Mouse (Mus musculus) CH12.LX (cell line): ENCODE data around the gene Mustn1. TPM values are rescaled to one million over a fixed set of nuclear protein-coding genes. Genes with fewer than 3 reads are reported as not detected.

Experiments
- DNase-seq: peaks from one replicate; pipeline ENCODE4 v3.0.0-alpha.2; 2013; ENCODE audit errors: extremely low read depth
- H3K27ac ChIP-seq: 2 replicates; pipeline ENCODE4 v1.5.1; 2012; ENCODE audit warnings: low read depth, mild to moderate bottlenecking, control low read depth, moderate library complexity; ENCODE audit not compliant: insufficient read depth
- H3K27me3 ChIP-seq: replicated peaks from 2 replicates; pipeline ENCODE3; 2012; ENCODE audit warnings: inconsistent platforms
- H3K36me3 ChIP-seq, 2 experiments: replicated peaks in 1 of 2; 2 replicates each; pipeline versions ENCODE3 to v1.6.1; 2012; ENCODE audit warnings: inconsistent platforms in 1 of 2, low read length in 1 of 2, mild to moderate bottlenecking in 1 of 2, mixed read lengths in 1 of 2, moderate library complexity in 1 of 2; ENCODE audit not compliant: control insufficient read depth in 1 of 2, insufficient read depth in 1 of 2
- H3K4me1 ChIP-seq, 2 experiments: 2 replicates each; pipeline ENCODE4 v1.6.1; 2012; ENCODE audit warnings: inconsistent platforms in 1 of 2, moderate library complexity in 1 of 2; ENCODE audit not compliant: insufficient read depth in 2 of 2, control insufficient read depth in 1 of 2
- H3K4me2 ChIP-seq: 2 replicates; pipeline ENCODE4 v1.6.1; 2012; ENCODE audit warnings: low read depth, mild to moderate bottlenecking, control low read depth; ENCODE audit not compliant: poor library complexity, insufficient read depth, severe bottlenecking
- H3K4me3 ChIP-seq, 3 experiments: fragments of 150-350 bp in 1 of 3; sonication (generic) in 1 of 3; replicated peaks in 1 of 3; 2 replicates each; pipeline versions ENCODE3 to v1.5.1; 2011 to 2012; ENCODE audit warnings: low read depth in 2 of 3, low read length in 2 of 3, mild to moderate bottlenecking in 2 of 3, moderate library complexity in 2 of 3, control low read depth in 1 of 3, improper control_type of control experiment in 1 of 3, inconsistent platforms in 1 of 3, mixed read lengths in 1 of 3; ENCODE audit not compliant: poor library complexity in 1 of 3
- H3K79me2 ChIP-seq: replicated peaks from 2 replicates; pipeline ENCODE4 v1.6.1; 2012; ENCODE audit warnings: mild to moderate bottlenecking, moderate library complexity; ENCODE audit not compliant: control insufficient read depth, poor library complexity, insufficient read depth, severe bottlenecking; ENCODE audit errors: extremely low read depth
- H3K9ac ChIP-seq: 2 replicates; pipeline ENCODE4 v1.6.1; 2012; ENCODE audit warnings: low read depth, mild to moderate bottlenecking, control low read depth, moderate library complexity; ENCODE audit not compliant: insufficient read depth
- H3K9me3 ChIP-seq: replicated peaks from 2 replicates; pipeline ENCODE3; 2012; ENCODE audit warnings: low read length, inconsistent platforms, mixed read lengths
- BHLHE40 ChIP-seq: IDR thresholded peaks from 2 replicates; pipeline ENCODE4 v1.6.1; 2011; ENCODE audit warnings: mild to moderate bottlenecking, low read depth, low read length, improper control_type of control experiment
- CHD1 ChIP-seq: IDR thresholded peaks from 2 replicates; pipeline ENCODE4 v1.6.1; 2012; ENCODE audit warnings: low read depth, low read length, improper control_type of control experiment, inconsistent platforms
- CHD2 ChIP-seq: IDR thresholded peaks from 2 replicates; pipeline ENCODE4 v1.6.1; 2011; ENCODE audit warnings: low read length, improper control_type of control experiment
- E2F4 ChIP-seq: IDR thresholded peaks from 2 replicates; pipeline ENCODE4 v1.6.1; 2011; ENCODE audit warnings: low read depth, low read length, improper control_type of control experiment; ENCODE audit not compliant: insufficient replicate concordance
- ELF1 ChIP-seq: IDR thresholded peaks from 2 replicates; pipeline ENCODE4 v1.6.1; 2014; ENCODE audit warnings: low read depth, mild to moderate bottlenecking, inconsistent platforms, low read length, improper control_type of control experiment
- EP300 ChIP-seq: IDR thresholded peaks from 2 replicates; pipeline ENCODE4 v1.6.1; 2011; ENCODE audit warnings: low read length, improper control_type of control experiment
- ETS1 ChIP-seq: conservative IDR thresholded peaks from 2 replicates; pipeline ENCODE4 v1.6.1; 2012; ENCODE audit warnings: low read depth, mild to moderate bottlenecking, inconsistent platforms, low read length, improper control_type of control experiment, moderate library complexity
- GABPA ChIP-seq: IDR thresholded peaks from 2 replicates; pipeline ENCODE4 v1.6.1; 2012; ENCODE audit warnings: low read depth, low read length, improper control_type of control experiment, inconsistent platforms; ENCODE audit not compliant: insufficient replicate concordance
- HCFC1 ChIP-seq: IDR thresholded peaks from 2 replicates; pipeline ENCODE4 v1.6.1; 2012; ENCODE audit warnings: low read depth, mild to moderate bottlenecking, inconsistent platforms, low read length, improper control_type of control experiment
- IRF4 ChIP-seq: IDR thresholded peaks from 2 replicates; pipeline ENCODE4 v1.6.1; 2014; ENCODE audit warnings: low read depth, mild to moderate bottlenecking, inconsistent platforms, low read length, improper control_type of control experiment
- JUN ChIP-seq: IDR thresholded peaks from 2 replicates; pipeline ENCODE4 v1.6.1; 2011; ENCODE audit warnings: low read depth, mild to moderate bottlenecking, low read length, improper control_type of control experiment, moderate library complexity; ENCODE audit not compliant: insufficient read depth
- JUND ChIP-seq: conservative IDR thresholded peaks from 2 replicates; pipeline ENCODE4 v1.6.1; 2011; ENCODE audit warnings: low read depth, low read length, improper control_type of control experiment
- MAFK ChIP-seq: IDR thresholded peaks from 2 replicates; pipeline ENCODE4 v1.6.1; 2011; ENCODE audit warnings: low read length, improper control_type of control experiment; ENCODE audit not compliant: insufficient replicate concordance
- MAX ChIP-seq: IDR thresholded peaks from 2 replicates; pipeline ENCODE4 v1.6.1; 2011; ENCODE audit warnings: low read length, improper control_type of control experiment
- MAZ ChIP-seq: IDR thresholded peaks from 2 replicates; pipeline ENCODE4 v1.6.1; 2012; ENCODE audit warnings: low read depth, mild to moderate bottlenecking, inconsistent platforms, low read length, improper control_type of control experiment, moderate library complexity
- MEF2A ChIP-seq: IDR thresholded peaks from 2 replicates; pipeline ENCODE4 v1.6.1; 2014; ENCODE audit warnings: low read depth, mild to moderate bottlenecking, inconsistent platforms, low read length, improper control_type of control experiment, borderline replicate concordance
- MXI1 ChIP-seq: IDR thresholded peaks from 2 replicates; pipeline ENCODE4 v1.6.1; 2011; ENCODE audit warnings: mild to moderate bottlenecking, low read depth, low read length, improper control_type of control experiment
- NELFE ChIP-seq: IDR thresholded peaks from 2 replicates; pipeline ENCODE4 v1.6.1; 2011; ENCODE audit warnings: low read depth, low read length, improper control_type of control experiment
- PAX5 ChIP-seq: IDR thresholded peaks from 2 replicates; pipeline ENCODE4 v1.6.1; 2012; ENCODE audit warnings: low read length, inconsistent platforms, mixed read lengths
- POLR2A ChIP-seq: IDR thresholded peaks from 2 replicates; pipeline ENCODE4 v1.6.1; 2011; ENCODE audit warnings: low read depth, mild to moderate bottlenecking, improper control_type of control experiment, low read length
- POLR2AphosphoS2 ChIP-seq: IDR thresholded peaks from 2 replicates; pipeline ENCODE4 v1.6.1; 2011; ENCODE audit warnings: low read depth, low read length, improper control_type of control experiment
- SIN3A ChIP-seq: IDR thresholded peaks from 2 replicates; pipeline ENCODE4 v1.6.1; 2012; ENCODE audit warnings: low read length, improper control_type of control experiment, inconsistent platforms
- SMC3 ChIP-seq: IDR thresholded peaks from 2 replicates; pipeline ENCODE4 v1.6.1; 2011; ENCODE audit warnings: low read depth, low read length, improper control_type of control experiment
- TBP ChIP-seq: conservative IDR thresholded peaks from 2 replicates; pipeline ENCODE4 v1.6.1; 2011; ENCODE audit warnings: low read depth, low read length, improper control_type of control experiment
- TCF12 ChIP-seq: IDR thresholded peaks from 2 replicates; pipeline ENCODE4 v1.6.1; 2014; ENCODE audit warnings: low read depth, mild to moderate bottlenecking, inconsistent platforms, low read length, improper control_type of control experiment
- USF1 ChIP-seq: IDR thresholded peaks from 2 replicates; pipeline ENCODE4 v1.6.1; 2014; ENCODE audit warnings: low read depth, mild to moderate bottlenecking, inconsistent platforms, low read length, improper control_type of control experiment
- ZC3H11A ChIP-seq: IDR thresholded peaks from 2 replicates; pipeline ENCODE4 v1.6.1; 2012; ENCODE audit warnings: low read depth, mild to moderate bottlenecking, inconsistent platforms, low read length, improper control_type of control experiment
- ZKSCAN1 ChIP-seq: IDR thresholded peaks from 2 replicates; pipeline ENCODE4 v1.6.1; 2012; ENCODE audit warnings: low read depth, inconsistent platforms, low read length, improper control_type of control experiment, borderline replicate concordance
- dilution Hi-C: fragments of 300-500 bp; cut with MboI; formaldehyde crosslinking; loops from 2 replicates; pipeline ENCODE4 v1.14.3; 2020; ENCODE audit warnings: low sequenced_read_pairs; ENCODE audit not compliant: extremely low pct_unique_long_range_greater_than_20kb, extremely low pct_ligation_motif_present
- in situ Hi-C: fragments of 300-500 bp; cut with MboI; formaldehyde crosslinking; loops from 3 replicates; pipeline ENCODE4 v1.14.3; 2019; ENCODE audit warnings: low sequenced_read_pairs, low pct_ligation_motif_present, low pct_unique_long_range_greater_than_20kb, mixed read lengths
- polyA plus RNA-seq: library from polyadenylated mRNA; unstranded; fragments of >175 nt; gene quantifications from 2 replicates; pipeline ENCODE4 v1.2.1, GENCODE M21; 2012; ENCODE audit warnings: low read depth; ENCODE audit not compliant: insufficient read length
- total RNA-seq, 2 experiments: library from RNA; depleted of rRNA; stranded (reverse); fragments of 300-350 nt in 1 of 2; fragments of >200 nt in 1 of 2; gene quantifications; 2 replicates each; pipeline ENCODE4 v1.2.3; 2012 to 2014

Gene Mustn1
- total and polyA plus RNA-seq, 3 experiments, result 0.19 to 0.44 (median 0.30) TPM

- Histone ChIP-seq H3K4me2 (no peak overlapping the region), H3K36me3 (peaks cover 0 to 53% of the 10 kb centered on the region in 2 experiments), H3K4me1 (no peaks in the 10 kb centered on the region), H3K27me3 (no peaks in the 10 kb centered on the region), H3K9ac (no peak overlapping the region), H3K4me3 (no peak overlapping the region), H3K79me2 (no peaks in the 10 kb centered on the region), H3K27ac (no peak overlapping the region), H3K9me3 (no peaks in the 10 kb centered on the region)
- DNase-seq, result no peak
- dilution Hi-C loops, result no loop called here
- TF ChIP-seq GABPA (no peak), ELF1 (no peak), MAX (no peak), ZC3H11A (no peak), CHD2 (no peak), POLR2A (no peak), ZKSCAN1 (no peak), POLR2AphosphoS2 (no peak), ETS1 (no peak), MAFK (no peak), HCFC1 (no peak), E2F4 (no peak), SMC3 (no peak), SIN3A (no peak), TCF12 (no peak), MAZ (no peak)
- in situ Hi-C loops, result loop anchor here (10.0 kb wide), 1 partner anchor 268 kb away; no protein-coding TSS in a partner anchor
Measured at GRCm38 (mm10) chr14:30852325-30852724, 26.7 kb upstream of the Mustn1 start.

GRCm38 (mm10) chr14:30855316-30855715, 23.7 kb upstream of the Mustn1 start:
- no peak overlapping the region for H3K4me2 ChIP-seq
- H3K27ac ChIP-seq, result no peak overlapping the region
- peaks cover 0 to 9% of the 10 kb centered on the region in 2 experiments; a peak in 1 of 4 replicates for H3K4me1 ChIP-seq
- H3K9ac ChIP-seq, result no peak overlapping the region
- H3K79me2 ChIP-seq, result no peaks in the 10 kb centered on the region
- H3K9me3 ChIP-seq, result no peaks in the 10 kb centered on the region
- TF ChIP-seq SMC3, result no peak
- TF ChIP-seq IRF4, result no peak
- TF ChIP-seq JUN, result no peak
- TF ChIP-seq BHLHE40, result no peak
- no peak for TF ChIP-seq MAFK
- TF ChIP-seq MXI1, result no peak
- no peak for TF ChIP-seq ZKSCAN1
- TF ChIP-seq HCFC1, result no peak
- no peak for TF ChIP-seq JUND
- no peak for TF ChIP-seq PAX5
- TF ChIP-seq MEF2A, result no peak
- TF ChIP-seq NELFE, result no peak
- no peak for TF ChIP-seq E2F4
- no peak for TF ChIP-seq TBP
- no peak for TF ChIP-seq CHD1
- no peak for TF ChIP-seq EP300
- TF ChIP-seq USF1, result no peak
- no peak for TF ChIP-seq ELF1
- TF ChIP-seq, all 38 proteins: peak for 0
- dilution Hi-C loops (no loop called here), in situ Hi-C loops (loop anchor here (10.0 kb wide), 1 partner anchor 271 kb away; no protein-coding TSS in a partner anchor)
- Histone ChIP-seq H3K27me3 (no peaks in the 10 kb centered on the region), H3K36me3 (peaks cover 0 to 50% of the 10 kb centered on the region in 2 experiments), H3K4me3 (no peak overlapping the region)
- no peak for DNase-seq
